Mouse (Mus musculus) heart, embryonic 16.5 days (tissue): Measurements from ENCODE around the gene Adgrg6. TPM values are rescaled to one million over a fixed set of nuclear protein-coding genes. Genes with fewer than 3 reads are reported as not detected.

Source experiments
- ATAC-seq: fragments of 200-750 bp; cut with Nextera tagmentation; replicated peaks from 2 replicates; pipeline ENCODE4 v1.8.0; 2017; ENCODE audit warnings: moderate number of reproducible peaks; ENCODE audit not compliant: insufficient read depth, low FRiP score; ENCODE audit errors: extremely low read depth
- H3K27ac ChIP-seq: fragments of 300-500 bp; sonication (generic); 2 replicates; pipeline ENCODE4 v1.5.1; 2014; ENCODE audit warnings: mild to moderate bottlenecking, low read length, control low read depth, moderate library complexity
- H3K27me3 ChIP-seq: fragments of 300-500 bp; sonication (generic); 2 replicates; pipeline ENCODE4 v1.6.1; 2014; ENCODE audit warnings: low read length, mixed read lengths; ENCODE audit not compliant: control insufficient read depth, insufficient read depth
- H3K36me3 ChIP-seq: fragments of 300-500 bp; sonication (generic); 2 replicates; pipeline ENCODE4 v1.6.1; 2014; ENCODE audit not compliant: control insufficient read depth, insufficient read depth
- H3K4me1 ChIP-seq: fragments of 300-500 bp; sonication (generic); 2 replicates; pipeline ENCODE4 v1.6.1; 2014; ENCODE audit warnings: low read length, mixed read lengths; ENCODE audit not compliant: control insufficient read depth, insufficient read depth
- H3K4me2 ChIP-seq: fragments of 300-500 bp; sonication (generic); 2 replicates; pipeline ENCODE4 v1.6.1; 2014; ENCODE audit warnings: low read depth, mild to moderate bottlenecking, control low read depth, low read length
- H3K4me3 ChIP-seq: fragments of 300-500 bp; sonication (generic); 2 replicates; pipeline ENCODE4 v1.5.1; 2014; ENCODE audit warnings: mild to moderate bottlenecking, control low read depth, low read length
- H3K9ac ChIP-seq: fragments of 300-500 bp; sonication (generic); 2 replicates; pipeline ENCODE4 v1.6.1; 2014; ENCODE audit warnings: low read length, control low read depth
- H3K9me3 ChIP-seq: fragments of 300-500 bp; sonication (generic); replicated peaks from 2 replicates; pipeline ENCODE4 v1.6.1; 2016; ENCODE audit warnings: low read length; ENCODE audit not compliant: control insufficient read depth
- WGBS: fragments of 180-500 bp; shearing (Covaris S2); extraction: QIAGEN DNeasy Blood & Tissue Kit; methylation state at CpG from one replicate; pipeline ENCODE4 v1.1.7; 2014; 5-methylcytosine and 5-hydroxymethylcytosine counted together
- polyA plus RNA-seq: library from polyadenylated mRNA; unstranded; fragments of >200 nt; fragmentation: Nextera tagmentation; extraction: Ambion mirVana; gene quantifications from 2 replicates; pipeline ENCODE4 v1.2.1, GENCODE M21; 2015

The Adgrg6 gene
- polyA plus RNA-seq, 1 experiment from 2014 or later: 8.6 TPM

- Histone ChIP-seq H3K27me3 (no peaks in the 10 kb centered on the region), H3K4me2 (no peak overlapping the region), H3K9ac (no peak overlapping the region), H3K4me3 (no peak overlapping the region), H3K9me3 (no peaks in the 10 kb centered on the region), H3K27ac (no peak overlapping the region; the same call in 1 of the 2 replicates), H3K4me1 (no peaks in the 10 kb centered on the region), H3K36me3 (no peaks in the 10 kb centered on the region)
- no peak for ATAC-seq
- 66% methylated on average over 2 of the region's 2 CpGs for WGBS
These were observed 33.4 kb downstream of the Adgrg6 start for GRCm38 (mm10) chr10:14511904-14512663.

DNA sequence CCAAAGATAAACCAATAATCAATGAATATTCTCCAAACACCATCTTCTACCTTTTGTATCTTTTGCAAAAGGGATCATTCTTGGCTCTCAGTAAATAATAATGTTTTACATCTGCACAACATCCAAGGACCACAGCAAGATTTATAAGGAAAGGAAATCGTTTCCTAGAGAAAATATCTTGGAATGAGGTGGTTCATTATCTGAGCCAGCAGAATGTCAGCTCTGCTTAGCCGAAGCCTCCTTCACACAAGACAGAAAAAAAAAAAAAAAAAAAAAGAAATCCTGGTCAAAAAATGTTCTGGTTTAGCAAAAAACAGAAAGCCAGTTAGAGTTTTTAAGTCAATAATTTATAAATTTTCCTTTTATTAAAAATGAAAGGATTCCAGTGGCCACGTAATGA lies 34.3 kb downstream of the Adgrg6 start:
- Histone ChIP-seq H3K27me3 (no peaks in the 10 kb centered on the region), H3K9me3 (no peaks in the 10 kb centered on the region), H3K4me2 (no peak overlapping the region), H3K36me3 (no peaks in the 10 kb centered on the region), H3K27ac (no peak overlapping the region), H3K9ac (no peak overlapping the region), H3K4me3 (no peak overlapping the region), H3K4me1 (no peaks in the 10 kb centered on the region)
- WGBS: 60% methylated on average over 3 of the region's 3 CpGs
- no peak for ATAC-seq

- Histone ChIP-seq H3K9me3 (no peaks in the 10 kb centered on the region), H3K9ac (no peak overlapping the region), H3K4me1 (no peaks in the 10 kb centered on the region), H3K27ac (no peak overlapping the region), H3K36me3 (no peaks in the 10 kb centered on the region), H3K4me2 (no peak overlapping the region), H3K27me3 (no peaks in the 10 kb centered on the region), H3K4me3 (no peak overlapping the region)
- ATAC-seq: no peak
These were observed 49.8 kb downstream of the Adgrg6 start for GRCm38 (mm10) chr10:14495658-14496057.

DNA sequence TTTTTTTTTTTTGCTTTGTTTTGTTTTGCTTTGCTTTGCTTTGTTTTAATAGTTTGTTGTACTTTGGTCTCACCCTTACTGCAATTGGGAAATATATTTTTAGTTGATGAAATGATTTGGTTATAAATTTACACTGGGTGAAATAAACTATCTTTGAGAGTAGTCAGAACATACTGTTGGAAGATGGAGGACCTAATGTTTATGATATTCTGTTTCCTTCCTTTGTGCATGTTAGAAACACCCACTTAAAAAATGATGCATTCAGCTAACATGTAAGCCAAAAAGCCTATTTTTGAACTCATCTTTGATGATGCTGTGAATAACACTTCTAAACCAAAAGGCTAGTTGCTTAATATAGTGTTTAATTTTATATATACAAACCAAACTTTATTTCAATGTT lies 50.3 kb downstream of the Adgrg6 start:
- H3K27me3 ChIP-seq: no peaks in the 10 kb centered on the region
- H3K4me1 ChIP-seq: no peaks in the 10 kb centered on the region
- H3K4me3 ChIP-seq: no peak overlapping the region
- no peak for ATAC-seq
- H3K36me3 ChIP-seq: no peaks in the 10 kb centered on the region
- H3K9ac ChIP-seq: no peak overlapping the region
- no peaks in the 10 kb centered on the region for H3K9me3 ChIP-seq
- H3K4me2 ChIP-seq: no peak overlapping the region
- no peak overlapping the region for H3K27ac ChIP-seq

- ATAC-seq: no peak
- no peak overlapping the region for H3K27ac ChIP-seq
- no peak overlapping the region for H3K4me3 ChIP-seq
These were observed 53.6 kb downstream of the Adgrg6 start for GRCm38 (mm10) chr10:14491838-14492237.

DNA sequence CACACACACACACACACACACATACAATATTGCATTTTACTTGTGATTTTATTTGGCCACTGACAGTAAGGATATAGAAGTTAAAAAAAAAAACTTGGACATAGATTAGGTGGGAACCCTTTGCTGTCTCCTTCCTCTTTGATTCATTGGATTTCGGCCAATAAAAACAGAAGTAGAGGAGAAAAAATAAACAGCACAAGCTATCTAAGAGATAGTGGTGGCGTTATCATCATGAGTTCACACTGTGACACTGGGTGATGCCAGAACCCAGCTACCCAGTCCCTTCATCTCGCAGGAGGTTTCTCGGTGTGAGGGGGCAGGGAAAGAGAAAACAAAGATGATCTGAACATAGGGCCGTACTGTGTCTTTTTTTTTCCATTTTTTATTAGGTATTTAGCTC lies 62.2 kb downstream of the Adgrg6 start:
- Histone ChIP-seq H3K27ac (no peak overlapping the region), H3K4me3 (no peak overlapping the region), H3K9me3 (no peaks in the 10 kb centered on the region), H3K9ac (no peak overlapping the region), H3K4me2 (no peak overlapping the region), H3K36me3 (no peaks in the 10 kb centered on the region), H3K4me1 (no peaks in the 10 kb centered on the region), H3K27me3 (no peaks in the 10 kb centered on the region)
- 19% methylated on average over 5 of the region's 5 CpGs for WGBS
- ATAC-seq: peak; percentile 58; the same call in 1 of the 2 replicates

More at GRCm38 (mm10) chr10:14491838-14492237, 53.6 kb downstream of the Adgrg6 start:
- no peaks in the 10 kb centered on the region for H3K36me3 ChIP-seq
- no peaks in the 10 kb centered on the region for H3K4me1 ChIP-seq
- H3K4me2 ChIP-seq: no peak overlapping the region
- H3K9ac ChIP-seq: no peak overlapping the region
- no peaks in the 10 kb centered on the region for H3K9me3 ChIP-seq
- no peaks in the 10 kb centered on the region for H3K27me3 ChIP-seq
- WGBS: 56% methylated on average over 4 of the region's 4 CpGs

DNA sequence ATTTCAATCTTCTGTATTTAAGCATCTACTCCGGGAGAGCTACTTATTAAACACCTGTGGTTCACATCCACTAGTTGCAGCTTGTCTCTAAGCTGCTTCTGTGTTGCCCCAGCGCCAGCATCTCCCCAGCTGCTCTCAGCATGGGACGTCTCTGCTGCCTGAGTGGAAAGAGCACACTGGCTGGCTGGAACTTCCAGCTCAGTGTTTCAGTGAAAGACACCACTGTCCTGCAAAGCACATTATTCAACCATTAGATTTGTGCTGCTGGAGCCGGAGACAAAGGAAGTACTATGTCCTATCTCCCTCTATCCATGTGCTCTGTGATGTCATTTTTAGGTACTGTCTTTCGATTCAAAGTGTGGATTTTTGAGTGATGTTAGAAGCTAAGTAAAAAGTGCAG lies 63.0 kb downstream of the Adgrg6 start:
- Histone ChIP-seq H3K4me3 (no peak overlapping the region), H3K4me2 (no peak overlapping the region), H3K36me3 (no peaks in the 10 kb centered on the region), H3K4me1 (no peaks in the 10 kb centered on the region), H3K9me3 (no peaks in the 10 kb centered on the region), H3K27me3 (no peaks in the 10 kb centered on the region), H3K27ac (no peak overlapping the region), H3K9ac (no peak overlapping the region)
- 39% methylated on average over 5 of the region's 5 CpGs for WGBS
- ATAC-seq: no peak

DNA sequence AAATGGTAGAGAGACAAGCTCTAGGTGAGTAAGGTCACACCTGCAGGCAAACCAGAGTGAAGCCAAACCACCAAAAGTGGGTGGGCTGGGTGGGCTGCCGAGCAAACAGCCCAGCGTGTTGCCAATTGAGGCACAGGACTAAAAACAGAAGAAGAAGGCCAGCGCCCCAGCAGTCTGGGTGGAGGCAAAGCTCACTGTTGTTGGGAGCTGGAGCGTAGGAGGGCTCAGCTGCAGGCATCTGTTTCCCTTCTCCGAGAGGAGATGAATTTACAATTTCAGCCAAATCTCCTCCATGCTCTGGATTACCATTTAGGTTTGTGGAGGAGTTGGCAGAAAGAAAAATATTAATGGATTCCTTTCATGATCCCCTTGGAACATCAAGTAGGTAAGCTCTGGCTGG lies 64.5 kb downstream of the Adgrg6 start:
- no peaks in the 10 kb centered on the region; the same call in 1 of the 2 replicates for H3K4me1 ChIP-seq

GRCm38 (mm10) chr10:14476393-14476792 lies 69.1 kb downstream of the Adgrg6 start:
- Histone ChIP-seq H3K4me1 (peaks cover 2% of the 10 kb centered on the region; the same call in 1 of the 2 replicates), H3K36me3 (no peaks in the 10 kb centered on the region), H3K27ac (no peak overlapping the region), H3K4me2 (no peak overlapping the region), H3K4me3 (no peak overlapping the region), H3K9ac (no peak overlapping the region), H3K27me3 (no peaks in the 10 kb centered on the region), H3K9me3 (no peaks in the 10 kb centered on the region)
- no peak for ATAC-seq
- WGBS: 49% methylated on average over 1 of the region's 1 CpGs

More for the DNA sequence above, 64.5 kb downstream of the Adgrg6 start:
- Histone ChIP-seq H3K4me2 (no peak overlapping the region), H3K27me3 (no peaks in the 10 kb centered on the region), H3K9ac (no peak overlapping the region), H3K9me3 (no peaks in the 10 kb centered on the region), H3K4me3 (no peak overlapping the region), H3K36me3 (no peaks in the 10 kb centered on the region), H3K27ac (no peak overlapping the region)
- 62% methylated on average over 5 of the region's 5 CpGs for WGBS
- ATAC-seq: no peak; the same call in 1 of the 2 replicates
